Mouse (Mus musculus) CH12.LX (cell line): Measurements from ENCODE around the gene Cckbr.

ENCODE experiments used
- CHD2 ChIP-seq: IDR thresholded peaks from 2 replicates; pipeline ENCODE4 v1.6.1; 2011; ENCODE audit warnings: low read length, improper control_type of control experiment
- CTCF ChIP-seq, 2 experiments: IDR thresholded peaks in 1 of 2; conservative IDR thresholded peaks in 1 of 2; 2 replicates each; pipeline ENCODE4 v1.5.1; 2011 to 2012; ENCODE audit warnings: low read depth in 2 of 2, low read length in 2 of 2, improper control_type of control experiment in 1 of 2, inconsistent platforms in 1 of 2, mild to moderate bottlenecking in 1 of 2, moderate library complexity in 1 of 2
- EP300 ChIP-seq: IDR thresholded peaks from 2 replicates; pipeline ENCODE4 v1.6.1; 2011; ENCODE audit warnings: low read length, improper control_type of control experiment
- IRF4 ChIP-seq: IDR thresholded peaks from 2 replicates; pipeline ENCODE4 v1.6.1; 2014; ENCODE audit warnings: low read depth, mild to moderate bottlenecking, inconsistent platforms, low read length, improper control_type of control experiment
- MAFK ChIP-seq: IDR thresholded peaks from 2 replicates; pipeline ENCODE4 v1.6.1; 2011; ENCODE audit warnings: low read length, improper control_type of control experiment; ENCODE audit not compliant: insufficient replicate concordance
- MAZ ChIP-seq: IDR thresholded peaks from 2 replicates; pipeline ENCODE4 v1.6.1; 2012; ENCODE audit warnings: low read depth, mild to moderate bottlenecking, inconsistent platforms, low read length, improper control_type of control experiment, moderate library complexity
- MXI1 ChIP-seq: IDR thresholded peaks from 2 replicates; pipeline ENCODE4 v1.6.1; 2011; ENCODE audit warnings: mild to moderate bottlenecking, low read depth, low read length, improper control_type of control experiment
- MYC ChIP-seq: IDR thresholded peaks from 2 replicates; pipeline ENCODE4 v1.6.1; 2011; ENCODE audit warnings: low read depth, mild to moderate bottlenecking, improper control_type of control experiment, low read length
- NRF1 ChIP-seq: IDR thresholded peaks from 2 replicates; pipeline ENCODE4 v1.6.1; 2014; ENCODE audit warnings: low read depth, mild to moderate bottlenecking, inconsistent platforms, low read length, improper control_type of control experiment, moderate library complexity
- POLR2A ChIP-seq: IDR thresholded peaks from 2 replicates; pipeline ENCODE4 v1.6.1; 2011; ENCODE audit warnings: low read depth, mild to moderate bottlenecking, improper control_type of control experiment, low read length
- SMC3 ChIP-seq: IDR thresholded peaks from 2 replicates; pipeline ENCODE4 v1.6.1; 2011; ENCODE audit warnings: low read depth, low read length, improper control_type of control experiment
- TCF12 ChIP-seq: IDR thresholded peaks from 2 replicates; pipeline ENCODE4 v1.6.1; 2014; ENCODE audit warnings: low read depth, mild to moderate bottlenecking, inconsistent platforms, low read length, improper control_type of control experiment
- UBTF ChIP-seq: IDR thresholded peaks from 2 replicates; pipeline ENCODE4 v1.6.1; 2012; ENCODE audit warnings: low read depth, mild to moderate bottlenecking, inconsistent platforms, low read length, improper control_type of control experiment, moderate library complexity
- USF1 ChIP-seq: IDR thresholded peaks from 2 replicates; pipeline ENCODE4 v1.6.1; 2014; ENCODE audit warnings: low read depth, mild to moderate bottlenecking, inconsistent platforms, low read length, improper control_type of control experiment

- TF ChIP-seq CTCF (conservative IDR thresholded peaks at IDR 0.05 in 1 of 2, IDR thresholded peaks at IDR 0.05 in 1 of 2; ENCODE audit: low read depth in 2 of 2, low read length in 2 of 2): no peak
- TF ChIP-seq MAZ: no peak
- no peak for TF ChIP-seq TCF12
- no peak for TF ChIP-seq SMC3
- no peak for TF ChIP-seq IRF4
- TF ChIP-seq UBTF: no peak
- no peak for TF ChIP-seq NRF1
- TF ChIP-seq MYC: no peak
- no peak for TF ChIP-seq POLR2A
- TF ChIP-seq CHD2: no peak
- no peak for TF ChIP-seq EP300
- peak; percentile 63; the same call in 1 of the 2 replicates for TF ChIP-seq MAFK
- no peak for TF ChIP-seq USF1
- no peak for TF ChIP-seq MXI1
Observed at GRCm38 (mm10) chr7:105476683-105477432, 51.3 kb downstream of the Cckbr start.
